ENCODE assay signal across 8 mouse cellular contexts in the genomic region with DNA sequence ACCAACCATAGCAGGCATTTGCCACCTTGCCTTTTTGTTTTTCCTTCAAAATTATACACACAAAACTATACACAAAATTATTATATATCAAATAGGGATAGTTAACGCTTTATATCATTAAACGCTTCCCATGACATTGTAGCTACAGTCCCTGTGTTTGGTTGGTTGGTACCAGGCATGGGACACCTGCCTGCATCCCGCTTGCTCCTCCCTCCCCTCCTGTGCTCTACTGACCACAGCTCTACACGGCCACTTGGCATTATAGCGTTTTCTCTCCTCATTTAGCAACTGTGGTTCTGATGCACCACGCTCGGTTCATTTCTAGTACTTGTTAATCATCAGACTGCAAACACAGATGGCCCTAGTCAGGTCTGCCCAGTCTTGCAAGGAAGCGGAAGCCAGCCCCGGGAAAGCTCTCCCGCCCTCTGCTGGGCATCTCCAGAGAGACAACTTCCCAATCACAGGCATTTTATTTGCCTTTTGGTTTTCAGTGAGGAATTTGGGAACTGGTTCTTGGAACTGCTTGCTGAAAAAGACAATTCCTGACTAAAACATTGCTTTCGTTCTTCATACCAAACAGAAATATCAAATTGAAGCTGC. TPM values are rescaled to one million over a fixed set of nuclear protein-coding genes. Genes with fewer than 3 reads are reported as not detected.
DNase-seq lines count a peak whose midpoint lies in the region; ATAC-seq lines count a peak whose summit lies in the region.

No protein-coding gene starts in this region.

- 43% methylated on average over 11 of the region's 11 CpGs for WGBS in embryonic facial prominence, embryonic 13.5 days
- 42% methylated on average over 11 of the region's 11 CpGs for WGBS in kidney, embryonic 15.5 days
- WGBS in limb, embryonic 13.5 days = 47% methylated on average over 11 of the region's 11 CpGs

- H3K9me3 ChIP-seq in embryonic facial prominence, embryonic 13.5 days = no peaks in the 10 kb centered on the region
- H3K9me3 ChIP-seq in kidney, embryonic 15.5 days (replicated peaks) = no peaks in the 10 kb centered on the region
- no peaks in the 10 kb centered on the region for H3K9me3 ChIP-seq in limb, embryonic 13.5 days

- H3K27me3 ChIP-seq in embryonic facial prominence, embryonic 13.5 days = no peaks in the 10 kb centered on the region
- H3K27me3 ChIP-seq in kidney, embryonic 15.5 days = no peaks in the 10 kb centered on the region
- H3K27me3 ChIP-seq in limb, embryonic 13.5 days = no peaks in the 10 kb centered on the region
- no peaks in the 10 kb centered on the region for H3K27me3 ChIP-seq in splenic B cell, adult 2 months (ENCODE audit: control insufficient read depth, insufficient read depth, low read length, poor library complexity, severe bottlenecking)

- peak; percentile 84 for DNase-seq in 3T3-L1 (ENCODE audit: low read depth, low spot score)
- peak; percentile 84 to 88 for DNase-seq in adrenal gland, postnatal 36 days
- DNase-seq in heart, adult 8-10 months (ENCODE audit: low spot score) = peak; percentile 77
- peak; percentile 61 for DNase-seq in splenic B cell, adult 2 months (ENCODE audit: low read depth, low spot score)

- no peaks in the 10 kb centered on the region for H3K36me3 ChIP-seq in embryonic facial prominence, embryonic 13.5 days
- no peaks in the 10 kb centered on the region for H3K36me3 ChIP-seq in kidney, embryonic 15.5 days
- H3K36me3 ChIP-seq in limb, embryonic 13.5 days = no peaks in the 10 kb centered on the region
- no peaks in the 10 kb centered on the region for H3K36me3 ChIP-seq in splenic B cell, adult 2 months (ENCODE audit: control insufficient read depth, insufficient read depth, low read length, poor library complexity, severe bottlenecking)

- H3K27ac ChIP-seq in embryonic facial prominence, embryonic 13.5 days = no peak overlapping the region
- H3K27ac ChIP-seq in kidney, embryonic 15.5 days = no peak overlapping the region
- no peak overlapping the region for H3K27ac ChIP-seq in limb, embryonic 13.5 days

- H3K9ac ChIP-seq in embryonic facial prominence, embryonic 13.5 days = 0 out of 2 replicates have a peak overlapping the region, but pooled peaks have one; percentile 21
- H3K9ac ChIP-seq in kidney, embryonic 15.5 days = no peak overlapping the region
- no peak overlapping the region for H3K9ac ChIP-seq in limb, embryonic 13.5 days

- ATAC-seq in embryonic facial prominence, embryonic 13.5 days (ENCODE audit: insufficient number of reproducible peaks, insufficient read depth, low FRiP score, low TSS enrichment, low read depth) = no peak
- 0 out of 2 replicates have a peak, but pooled peaks have one; percentile 33 for ATAC-seq in kidney, embryonic 15.5 days (replicated peaks; ENCODE audit: low FRiP score)
- ATAC-seq in limb, embryonic 13.5 days (ENCODE audit: low FRiP score, low read depth) = no peak; the same call in 1 of the 2 replicates
- peak; percentile 62 for ATAC-seq in monocyte, adult 5-6 weeks (replicated peaks; ENCODE audit: insufficient number of reproducible peaks, low FRiP score, low TSS enrichment, poor library complexity, severe bottlenecking)

- peak overlapping the region; percentile 39; the same call in 1 of the 2 replicates for H3K4me2 ChIP-seq in embryonic facial prominence, embryonic 13.5 days
- peak overlapping the region; percentile 37 for H3K4me2 ChIP-seq in kidney, embryonic 15.5 days
- peak overlapping the region; percentile 28 for H3K4me2 ChIP-seq in limb, embryonic 13.5 days (replicated peaks)

- no peak overlapping the region for H3K4me3 ChIP-seq in embryonic facial prominence, embryonic 13.5 days
- no peak overlapping the region for H3K4me3 ChIP-seq in kidney, embryonic 15.5 days (replicated peaks)
- no peak overlapping the region for H3K4me3 ChIP-seq in limb, embryonic 13.5 days

- 0 out of 2 replicates have a peak, but pooled peaks cover 5% of the 10 kb centered on the region for H3K4me1 ChIP-seq in embryonic facial prominence, embryonic 13.5 days
- H3K4me1 ChIP-seq in kidney, embryonic 15.5 days = peaks cover 10% of the 10 kb centered on the region; the same call in 1 of the 2 replicates
- peaks cover 4% of the 10 kb centered on the region; the same call in 1 of the 2 replicates for H3K4me1 ChIP-seq in limb, embryonic 13.5 days

RNA-seq across cellular contexts. Expression of gene Dcaf17, which starts 15.5 kb away (rescaled TPM):
- total RNA-seq in adrenal gland, postnatal 36 days (2021) = 10 to 100 TPM; 12.2 to 15.4 TPM
- 34.5 and 38.6 TPM in 2 replicates for polyA plus RNA-seq in embryonic facial prominence, embryonic 13.5 days (2015; fragmentation: Nextera tagmentation; extraction: Ambion mirVana)
- 1 to 10 TPM; 3.5 to 5.3 (median 4.3) TPM for total RNA-seq in heart, adult 8-10 months (2022)
- polyA plus RNA-seq in kidney, embryonic 15.5 days (2015; fragmentation: Nextera tagmentation; extraction: Ambion mirVana) = 33.2 and 35.8 TPM in 2 replicates
- polyA plus RNA-seq in limb, embryonic 13.5 days (2015; fragmentation: Nextera tagmentation; extraction: Ambion mirVana) = 26.7 and 30.5 TPM in 2 replicates
- total RNA-seq in monocyte, adult 5-6 weeks (2017) = 10.7 to 18.0 TPM (median 13.4 TPM) in 3 replicates

RNA-seq across cellular contexts. Expression of gene Mettl8, which starts 15.8 kb away (rescaled TPM):
- 10 to 100 TPM; 11.3 to 16.6 TPM for total RNA-seq in adrenal gland, postnatal 36 days (2021)
- 18.8 and 19.5 TPM in 2 replicates for polyA plus RNA-seq in embryonic facial prominence, embryonic 13.5 days (2015; fragmentation: Nextera tagmentation; extraction: Ambion mirVana)
- total RNA-seq in heart, adult 8-10 months (2022) = 1 to 10 TPM; 4.0 to 6.1 (median 5.8) TPM
- polyA plus RNA-seq in kidney, embryonic 15.5 days (2015; fragmentation: Nextera tagmentation; extraction: Ambion mirVana) = 17.5 and 19.5 TPM in 2 replicates
- polyA plus RNA-seq in limb, embryonic 13.5 days (2015; fragmentation: Nextera tagmentation; extraction: Ambion mirVana) = 14.1 and 14.3 TPM in 2 replicates
- total RNA-seq in monocyte, adult 5-6 weeks (2017) = 7.7 to 24.9 TPM (median 8.8 TPM) in 3 replicates

Comparison
In these comparisons a context has a peak if more than half of its experiments do, and no peak if none do; other contexts are left out.
1. ATAC-seq: peak in kidney, embryonic 15.5 days (single experiment) and monocyte, adult 5-6 weeks (single experiment); none in embryonic facial prominence, embryonic 13.5 days (single experiment) and limb, embryonic 13.5 days (single experiment).
2. Peak in every context shown above with its lines, with median percentiles within 50 percentile points of each other: DNase-seq and H3K4me2 ChIP-seq.